Mouse (Mus musculus): ENCODE measurements around the gene Rad9b.

DNA sequence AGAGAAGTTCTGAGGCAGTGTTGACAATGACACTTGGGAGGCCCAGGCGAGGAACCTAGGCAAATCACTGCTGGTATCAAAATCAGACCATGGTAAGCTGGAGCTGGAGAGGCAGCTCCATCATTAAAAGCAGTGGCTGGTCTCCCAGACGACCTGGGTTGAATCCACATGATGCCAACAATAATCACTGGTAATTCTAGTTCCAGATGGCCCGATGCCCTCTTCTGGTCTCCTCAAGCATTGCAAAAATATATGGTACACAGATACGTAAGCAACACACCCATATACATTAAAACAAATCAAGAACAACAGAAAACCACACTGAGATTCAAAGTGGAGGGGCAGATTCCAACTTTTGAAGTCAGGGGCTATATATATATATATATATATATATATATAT is 8.3 kb downstream of the Rad9b start:
- TF ChIP-seq EP300 (IDR thresholded peaks at IDR 0.05): no peak
- TF ChIP-seq CTCF (IDR thresholded peaks at IDR 0.05): peak; percentile 21

Data from lung, postnatal 0 days (tissue).